Mouse (Mus musculus) skeletal muscle tissue, postnatal 0 days (tissue): Measurements from ENCODE around the gene Hist1h4h. TPM values are rescaled to one million over a fixed set of nuclear protein-coding genes. Genes with fewer than 3 reads are reported as not detected.

Source experiments
- microRNA-seq, 2 experiments: library from miRNA; unstranded; fragments of <30 nt; microRNA quantifications; one replicate each; pipeline ENCODE4; 2016
- polyA plus RNA-seq: library from polyadenylated mRNA; unstranded; fragments of >200 nt; fragmentation: Nextera tagmentation; extraction: Ambion mirVana; gene quantifications from 2 replicates; pipeline ENCODE4 v1.2.1, GENCODE M21; 2015

Gene Hist1h4h
- polyA plus RNA-seq, 1 experiment from 2014 or later, result 38.5 TPM

Small RNA genes within 50 kb of the gene (microRNA-seq; reads per million reads assigned to microRNA genes)
- gene Gm44297 (0 reads per million in 2 experiments), gene Gm44359 (0 reads per million in 2 experiments), gene Gm44394 (0 reads per million in 2 experiments), gene n-TStga1 (0.10 to 0.42 reads per million in 2 experiments)

Other genes starting within 250 kb of the Hist1h4h start
- 18.7 and 18.8 TPM in 2 replicates for gene Zfp322a, start 161.8 kb upstream of the Hist1h4h start, polyA plus RNA-seq
- gene Abt1, start 107.2 kb upstream of the Hist1h4h start, polyA plus RNA-seq, result 8.7 and 9.1 TPM in 2 replicates
- gene Btn1a1, start 65.1 kb upstream of the Hist1h4h start, polyA plus RNA-seq, result not detected in 2 replicates
- 0.07 TPM in 1 of 2 replicates, not detected in the other for gene Btn2a2, start 42.2 kb upstream of the Hist1h4h start, polyA plus RNA-seq
- 1.8 and 3.4 TPM in 2 replicates for gene Hist1h2af, start 2.9 kb downstream of the Hist1h4h start, polyA plus RNA-seq
- 1.00 and 1.2 TPM in 2 replicates for gene Hist1h3g, start 4.4 kb downstream of the Hist1h4h start, polyA plus RNA-seq
- 0.44 and 0.72 TPM in 2 replicates for gene Hist1h2bh, start 12.3 kb downstream of the Hist1h4h start, polyA plus RNA-seq
- 0.50 and 0.59 TPM in 2 replicates for gene Hist1h3f, start 13.0 kb downstream of the Hist1h4h start, polyA plus RNA-seq
- gene Hist1h4f, start 20.6 kb downstream of the Hist1h4h start, polyA plus RNA-seq, result 0.80 TPM in 1 of 2 replicates, not detected in the other
- gene Hist1h1d, start 22.2 kb downstream of the Hist1h4h start, polyA plus RNA-seq, result 0.58 and 0.85 TPM in 2 replicates
- gene Hist1h3e, start 31.3 kb downstream of the Hist1h4h start, polyA plus RNA-seq, result 2.3 and 2.8 TPM in 2 replicates
- gene Hist1h2ae, start 40.2 kb downstream of the Hist1h4h start, polyA plus RNA-seq, result 20.1 and 21.8 TPM in 2 replicates
- 3.8 and 4.3 TPM in 2 replicates for gene Hist1h2bg, start 40.3 kb downstream of the Hist1h4h start, polyA plus RNA-seq
- 1.8 and 2.3 TPM in 2 replicates for gene Hist1h2bf, start 43.1 kb downstream of the Hist1h4h start, polyA plus RNA-seq
- gene Hist1h2ad, start 43.3 kb downstream of the Hist1h4h start, polyA plus RNA-seq, result 0.91 TPM in 2 replicates
- 4.4 and 4.9 TPM in 2 replicates for gene Hist1h3d, start 44.7 kb downstream of the Hist1h4h start, polyA plus RNA-seq
- 25.5 and 29.4 TPM in 2 replicates for gene Hist1h4d, start 50.5 kb downstream of the Hist1h4h start, polyA plus RNA-seq
- 4.5 and 5.7 TPM in 2 replicates for gene Hist1h2be, start 90.1 kb downstream of the Hist1h4h start, polyA plus RNA-seq
- 12.7 and 15.0 TPM in 2 replicates for gene Hist1h1e, start 91.5 kb downstream of the Hist1h4h start, polyA plus RNA-seq
- 0.88 and 1.4 TPM in 2 replicates for gene Hist1h2ac, start 152.9 kb downstream of the Hist1h4h start, polyA plus RNA-seq
- gene Hist1h2bc, start 153.1 kb downstream of the Hist1h4h start, polyA plus RNA-seq, result 186 and 234 TPM in 2 replicates
- gene Hist1h1t, start 164.8 kb downstream of the Hist1h4h start, polyA plus RNA-seq, result not detected in 2 replicates
- 1.3 and 2.7 TPM in 2 replicates for gene Hist1h4c, start 167.4 kb downstream of the Hist1h4h start, polyA plus RNA-seq
- 9.6 and 16.8 TPM in 2 replicates for gene Hfe, start 179.8 kb downstream of the Hist1h4h start, polyA plus RNA-seq
- 191 and 322 TPM in 2 replicates for gene Hist1h1c, start 207.8 kb downstream of the Hist1h4h start, polyA plus RNA-seq
- 0.67 and 1.1 TPM in 2 replicates for gene Hist1h3c, start 214.6 kb downstream of the Hist1h4h start, polyA plus RNA-seq
- 0.82 and 1.4 TPM in 2 replicates for gene Hist1h2bb, start 215.7 kb downstream of the Hist1h4h start, polyA plus RNA-seq
- gene Hist1h2ab, start 220.1 kb downstream of the Hist1h4h start, polyA plus RNA-seq, result 10.2 and 10.4 TPM in 2 replicates
- gene Hist1h3b, start 221.2 kb downstream of the Hist1h4h start, polyA plus RNA-seq, result 2.4 and 4.3 TPM in 2 replicates
- gene Hist1h4b, start 226.0 kb downstream of the Hist1h4h start, polyA plus RNA-seq, result 0.83 TPM in 1 of 2 replicates, not detected in the other
- 0.61 and 1.1 TPM in 2 replicates for gene Hist1h4a, start 230.2 kb downstream of the Hist1h4h start, polyA plus RNA-seq
- gene Hist1h3a, start 231.3 kb downstream of the Hist1h4h start, polyA plus RNA-seq, result 0.85 and 1.7 TPM in 2 replicates
- gene Hist1h1a, start 232.6 kb downstream of the Hist1h4h start, polyA plus RNA-seq, result 1.2 and 2.0 TPM in 2 replicates
- gene Trim38, start 238.9 kb downstream of the Hist1h4h start, polyA plus RNA-seq, result 0.34 and 0.38 TPM in 2 replicates